Mouse (Mus musculus) kidney, postnatal 10 days (tissue): ENCODE measurements around the gene Ptprg.

Experiments used
- DNase-seq: peaks from one replicate; pipeline ENCODE4 v3.0.0; 2021; ENCODE audit warnings: mixed read lengths

The Ptprg gene

GRCm38 (mm10) chr14:11690066-11690465 lies 136.7 kb downstream of the Ptprg start:
- no peak for DNase-seq

GRCm38 (mm10) chr14:11691531-11691930 lies 138.2 kb downstream of the Ptprg start:
- no peak for DNase-seq

GRCm38 (mm10) chr14:11698880-11699279 lies 145.5 kb downstream of the Ptprg start:
- no peak for DNase-seq

- no peak for DNase-seq
Observed at GRCm38 (mm10) chr14:11699654-11700053, 146.3 kb downstream of the Ptprg start.

- DNase-seq = no peak
Observed at GRCm38 (mm10) chr14:11701516-11702249, 148.4 kb downstream of the Ptprg start.

- DNase-seq = no peak
Observed at GRCm38 (mm10) chr14:11702770-11703477, 149.6 kb downstream of the Ptprg start.

GRCm38 (mm10) chr14:11704871-11705270 lies 151.5 kb downstream of the Ptprg start:
- no peak for DNase-seq

- DNase-seq = no peak
Observed at GRCm38 (mm10) chr14:11709352-11709751, 156.0 kb downstream of the Ptprg start.

- DNase-seq = peak; percentile 61
Observed at GRCm38 (mm10) chr14:11709798-11710197, 156.5 kb downstream of the Ptprg start.

- no peak for DNase-seq
Observed at GRCm38 (mm10) chr14:11710410-11711122, 157.2 kb downstream of the Ptprg start.

- no peak for DNase-seq
Observed at GRCm38 (mm10) chr14:11712146-11712545, 158.8 kb downstream of the Ptprg start.

GRCm38 (mm10) chr14:11716230-11716629 lies 162.9 kb downstream of the Ptprg start:
- DNase-seq = no peak

- DNase-seq = no peak
Observed at GRCm38 (mm10) chr14:11718201-11718600, 164.9 kb downstream of the Ptprg start.

GRCm38 (mm10) chr14:11719259-11719658 lies 165.9 kb downstream of the Ptprg start:
- no peak for DNase-seq

- no peak for DNase-seq
Observed at GRCm38 (mm10) chr14:11722101-11722500, 168.8 kb downstream of the Ptprg start.

- DNase-seq = no peak
Observed at GRCm38 (mm10) chr14:11723876-11724275, 170.5 kb downstream of the Ptprg start.

GRCm38 (mm10) chr14:11731223-11731920 lies 178.0 kb downstream of the Ptprg start:
- DNase-seq = no peak

GRCm38 (mm10) chr14:11732376-11732775 lies 179.0 kb downstream of the Ptprg start:
- no peak for DNase-seq

GRCm38 (mm10) chr14:11743726-11744125 lies 190.4 kb downstream of the Ptprg start:
- DNase-seq = no peak

GRCm38 (mm10) chr14:11752678-11753077 lies 199.3 kb downstream of the Ptprg start:
- no peak for DNase-seq

GRCm38 (mm10) chr14:11754656-11755055 lies 201.3 kb downstream of the Ptprg start:
- no peak for DNase-seq

GRCm38 (mm10) chr14:11758185-11758584 lies 204.9 kb downstream of the Ptprg start:
- no peak for DNase-seq

- peak; percentile 58 for DNase-seq
Observed at GRCm38 (mm10) chr14:11759356-11759755, 206.0 kb downstream of the Ptprg start.
